Mouse (Mus musculus): ENCODE measurements around the gene Ctsw. TPM values are rescaled to one million over a fixed set of nuclear protein-coding genes. Genes with fewer than 3 reads are reported as not detected.

The Ctsw gene
- polyA plus RNA-seq, 1 experiment from 2014 or later: 1.9 TPM

- peaks cover 61% of the 10 kb centered on the region for H3K36me3 ChIP-seq
These were observed 47.7 kb downstream of the Ctsw start for GRCm38 (mm10) chr19:5420579-5420978.

GRCm38 (mm10) chr19:5419630-5420029, 48.7 kb downstream of the Ctsw start:
- no peak for DNase-seq (ENCODE audit: low spot score)
- peaks cover 61% of the 10 kb centered on the region for H3K36me3 ChIP-seq

More at GRCm38 (mm10) chr19:5420579-5420978, 47.7 kb downstream of the Ctsw start:
- H3K9me3 ChIP-seq (replicated peaks): no peaks in the 10 kb centered on the region
- WGBS: 93% methylated on average over 6 of the region's 6 CpGs
- no peak overlapping the region for H3K27ac ChIP-seq
- no peak overlapping the region for H3K4me3 ChIP-seq
- no peak for DNase-seq (ENCODE audit: low spot score)
- peaks cover 21% of the 10 kb centered on the region for H3K4me1 ChIP-seq
- H3K27me3 ChIP-seq (ENCODE audit: low read depth, poor library complexity, severe bottlenecking): no peaks in the 10 kb centered on the region

GRCm38 (mm10) chr19:5418750-5419466, 49.4 kb downstream of the Ctsw start:
- peaks cover 18% of the 10 kb centered on the region for H3K4me1 ChIP-seq
- H3K27me3 ChIP-seq (ENCODE audit: low read depth, poor library complexity, severe bottlenecking): no peaks in the 10 kb centered on the region
- no peak for DNase-seq (ENCODE audit: low spot score)
- no peak overlapping the region for H3K27ac ChIP-seq
- peaks cover 61% of the 10 kb centered on the region for H3K36me3 ChIP-seq
- no peaks in the 10 kb centered on the region for H3K9me3 ChIP-seq (replicated peaks)
- H3K4me3 ChIP-seq: no peak overlapping the region
- WGBS: 94% methylated on average over 8 of the region's 8 CpGs

More at GRCm38 (mm10) chr19:5419630-5420029, 48.7 kb downstream of the Ctsw start:
- Histone ChIP-seq H3K27me3 (ENCODE audit: low read depth, poor library complexity, severe bottlenecking) (no peaks in the 10 kb centered on the region), H3K4me1 (peaks cover 21% of the 10 kb centered on the region), H3K27ac (no peak overlapping the region), H3K9me3 (replicated peaks) (no peaks in the 10 kb centered on the region), H3K4me3 (no peak overlapping the region)
- 90% methylated on average over 9 of the region's 9 CpGs for WGBS

Other genes starting within 250 kb of the Ctsw start
- gene Pacs1, start 195.4 kb downstream of the Ctsw start, polyA plus RNA-seq (2016; fragmentation: Nextera tagmentation; extraction: Ambion mirVana): 25.7 and 31.1 TPM in 2 replicates
- gene Sf3b2, start 173.1 kb downstream of the Ctsw start, polyA plus RNA-seq (2016; fragmentation: Nextera tagmentation; extraction: Ambion mirVana): 419 and 440 TPM in 2 replicates
- 5.0 and 8.4 TPM in 2 replicates for gene Gal3st3, start 170.2 kb downstream of the Ctsw start, polyA plus RNA-seq (2016; fragmentation: Nextera tagmentation; extraction: Ambion mirVana)
- gene Catsper1, start 132.8 kb downstream of the Ctsw start, polyA plus RNA-seq (2016; fragmentation: Nextera tagmentation; extraction: Ambion mirVana): not detected in 2 replicates
- gene Cst6, start 118.9 kb downstream of the Ctsw start, polyA plus RNA-seq (2016; fragmentation: Nextera tagmentation; extraction: Ambion mirVana): 0.26 and 1.1 TPM in 2 replicates
- 99.4 and 109 TPM in 2 replicates for gene Eif1ad, start 101.8 kb downstream of the Ctsw start, polyA plus RNA-seq (2016; fragmentation: Nextera tagmentation; extraction: Ambion mirVana)
- gene Banf1, start 101.3 kb downstream of the Ctsw start, polyA plus RNA-seq (2016; fragmentation: Nextera tagmentation; extraction: Ambion mirVana): 607 and 678 TPM in 2 replicates
- gene Sart1, start 79.8 kb downstream of the Ctsw start, polyA plus RNA-seq (2016; fragmentation: Nextera tagmentation; extraction: Ambion mirVana): 103 and 111 TPM in 2 replicates
- gene Tsga10ip, start 66.0 kb downstream of the Ctsw start, polyA plus RNA-seq (2016; fragmentation: Nextera tagmentation; extraction: Ambion mirVana): not detected in 2 replicates
- 224 and 246 TPM in 2 replicates for gene Drap1, start 43.5 kb downstream of the Ctsw start, polyA plus RNA-seq (2016; fragmentation: Nextera tagmentation; extraction: Ambion mirVana)
- 59.7 and 68.8 TPM in 2 replicates for gene AI837181, start 43.4 kb downstream of the Ctsw start, polyA plus RNA-seq (2016; fragmentation: Nextera tagmentation; extraction: Ambion mirVana)
- gene Fosl1, start 21.0 kb downstream of the Ctsw start, polyA plus RNA-seq (2016; fragmentation: Nextera tagmentation; extraction: Ambion mirVana): not detected in 2 replicates
- gene Ccdc85b, start 10.6 kb downstream of the Ctsw start, polyA plus RNA-seq (2016; fragmentation: Nextera tagmentation; extraction: Ambion mirVana): 8.9 and 9.7 TPM in 2 replicates
- gene Fibp, start 7.9 kb downstream of the Ctsw start, polyA plus RNA-seq (2016; fragmentation: Nextera tagmentation; extraction: Ambion mirVana): 111 and 132 TPM in 2 replicates
- gene Efemp2, start 5.4 kb upstream of the Ctsw start, polyA plus RNA-seq (2016; fragmentation: Nextera tagmentation; extraction: Ambion mirVana): 85.6 and 99.7 TPM in 2 replicates
- 38.2 and 40.4 TPM in 2 replicates for gene Mus81, start 19.9 kb upstream of the Ctsw start, polyA plus RNA-seq (2016; fragmentation: Nextera tagmentation; extraction: Ambion mirVana)
- gene Cfl1, start 21.9 kb upstream of the Ctsw start, polyA plus RNA-seq (2016; fragmentation: Nextera tagmentation; extraction: Ambion mirVana): 3,106 and 3,128 TPM in 2 replicates
- gene 1700020D05Rik, start 35.3 kb upstream of the Ctsw start, polyA plus RNA-seq (2016; fragmentation: Nextera tagmentation; extraction: Ambion mirVana): not detected in 2 replicates
- gene Snx32, start 42.0 kb upstream of the Ctsw start, polyA plus RNA-seq (2016; fragmentation: Nextera tagmentation; extraction: Ambion mirVana): 4.1 and 7.0 TPM in 2 replicates
- gene Ovol1, start 92.1 kb upstream of the Ctsw start, polyA plus RNA-seq (2016; fragmentation: Nextera tagmentation; extraction: Ambion mirVana): 0.74 and 0.86 TPM in 2 replicates
- gene Ap5b1, start 99.5 kb upstream of the Ctsw start, polyA plus RNA-seq (2016; fragmentation: Nextera tagmentation; extraction: Ambion mirVana): 1.2 and 1.4 TPM in 2 replicates
- 197 and 205 TPM in 2 replicates for gene Rnaseh2c, start 133.4 kb upstream of the Ctsw start, polyA plus RNA-seq (2016; fragmentation: Nextera tagmentation; extraction: Ambion mirVana)
- gene Kat5, start 141.7 kb upstream of the Ctsw start, polyA plus RNA-seq (2016; fragmentation: Nextera tagmentation; extraction: Ambion mirVana): 51.5 and 59.3 TPM in 2 replicates
- 31.5 and 39.6 TPM in 2 replicates for gene Rela, start 169.0 kb upstream of the Ctsw start, polyA plus RNA-seq (2016; fragmentation: Nextera tagmentation; extraction: Ambion mirVana)
- gene Sipa1, start 195.2 kb upstream of the Ctsw start, polyA plus RNA-seq (2016; fragmentation: Nextera tagmentation; extraction: Ambion mirVana): 35.9 and 38.6 TPM in 2 replicates
- 35.3 and 42.2 TPM in 2 replicates for gene Map3k11, start 220.2 kb upstream of the Ctsw start, polyA plus RNA-seq (2016; fragmentation: Nextera tagmentation; extraction: Ambion mirVana)
- gene Pcnx3, start 220.4 kb upstream of the Ctsw start, polyA plus RNA-seq (2016; fragmentation: Nextera tagmentation; extraction: Ambion mirVana): 31.6 and 34.3 TPM in 2 replicates
- not detected in 2 replicates for gene Kcnk7, start 235.9 kb upstream of the Ctsw start, polyA plus RNA-seq (2016; fragmentation: Nextera tagmentation; extraction: Ambion mirVana)